Mouse (Mus musculus) inflammation-experienced regulatory T-cells, adult 6 months (primary cell): ENCODE data around the gene Gm10670. TPM values are rescaled to one million over a fixed set of nuclear protein-coding genes. Genes with fewer than 3 reads are reported as not detected.
"Not testable (repeated sequence)": the region's sequence is repeated elsewhere in the genome, so short reads cannot be mapped to it uniquely, and the experiment has no call there.

ENCODE experiments used
- ATAC-seq: one replicate; pipeline ENCODE4 v1.8.0; 2017
- polyA plus RNA-seq, 3 experiments: library from polyadenylated mRNA; unstranded; fragments of 100-300 nt; shearing (Covaris generic); gene quantifications; one replicate each; pipeline ENCODE4 v1.2.1; 2017

Gm10670 gene
- not detected for polyA plus RNA-seq

DNA sequence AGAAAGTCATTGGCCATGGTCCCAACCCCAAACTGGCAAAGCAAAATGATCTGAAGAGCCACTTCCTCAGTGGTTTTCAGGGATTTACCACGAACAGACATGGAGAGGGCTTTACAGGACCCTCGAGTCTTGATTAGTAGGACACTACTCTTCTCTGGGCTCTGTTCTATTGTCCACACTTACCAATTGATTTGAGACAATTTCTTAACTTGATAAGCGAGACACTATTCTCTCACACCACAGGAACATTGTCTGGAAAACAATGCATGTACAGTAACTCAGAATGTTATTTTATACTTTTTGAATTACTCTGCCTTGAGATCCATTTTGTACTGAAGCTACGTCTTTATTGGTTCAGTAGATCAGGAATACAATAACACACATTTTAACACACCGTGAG lies at the start of gene Gm10670:
TSS of gene Gm10670 (minus strand) at position 101 of the 400 bp plus-strand sequence.
- not testable (repeated sequence) for ATAC-seq

DNA sequence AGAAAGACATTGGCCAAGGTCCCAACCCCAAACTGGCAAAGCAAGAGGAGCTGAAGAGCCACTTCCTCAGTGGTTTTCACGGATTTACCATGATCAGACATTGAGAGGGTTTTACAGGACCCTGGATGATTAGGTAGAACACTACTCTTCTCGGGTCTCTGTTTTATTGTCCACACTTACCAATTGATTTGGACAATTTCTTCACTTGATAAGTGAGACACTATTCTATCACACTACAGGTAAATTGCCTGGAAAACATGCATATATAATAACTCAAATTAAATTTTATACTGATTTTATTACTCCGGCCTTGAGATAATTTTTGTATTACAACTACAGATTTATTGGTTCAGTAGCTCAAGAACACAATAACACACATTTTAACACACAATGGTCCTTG lies 35.7 kb upstream of the Gm10670 start, which contains the start of gene Vmn1r103:
TSS of gene Vmn1r103 (minus strand) at position 101 of the 400 bp plus-strand sequence.
- not testable (repeated sequence) for ATAC-seq

DNA sequence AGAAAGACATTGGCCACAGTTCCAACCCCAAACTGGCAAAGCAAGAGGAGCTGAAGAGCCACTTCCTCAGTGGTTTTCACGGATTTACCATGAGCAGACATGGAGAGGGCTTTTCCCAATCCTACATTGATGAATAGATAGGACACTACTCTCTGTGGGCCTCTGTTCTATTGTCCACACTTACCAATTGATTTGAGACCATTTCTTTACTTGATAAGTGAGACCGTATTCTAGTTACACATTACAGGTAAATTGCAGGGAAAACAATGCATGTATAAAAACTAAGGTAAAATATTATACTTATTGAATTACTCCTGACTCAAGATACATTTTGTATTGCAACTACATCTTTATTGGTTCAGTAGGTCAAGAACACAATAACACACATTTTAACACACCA lies 32.2 kb downstream of the Gm10670 start, which contains the start of gene Vmn1r101:
TSS of gene Vmn1r101 (minus strand) at position 101 of the 400 bp plus-strand sequence.
- not testable (repeated sequence) for ATAC-seq

Other genes with a start within 250 kb of the Gm10670 start
- gene Gm4498, start 241.1 kb downstream of the Gm10670 start, polyA plus RNA-seq = not detected
- gene Gm5890, start 212.1 kb downstream of the Gm10670 start, polyA plus RNA-seq = not detected
- gene Gm4133, start 140.9 kb downstream of the Gm10670 start, polyA plus RNA-seq = not detected
- gene Gm5728, start 99.5 kb downstream of the Gm10670 start, polyA plus RNA-seq = not detected
- not detected for gene Vmn1r100, start 57.0 kb downstream of the Gm10670 start, polyA plus RNA-seq
- not detected for gene Vmn1r101, start 32.3 kb downstream of the Gm10670 start, polyA plus RNA-seq
- gene Vmn1r103, start 35.6 kb upstream of the Gm10670 start, polyA plus RNA-seq = not detected
- not detected for gene Vmn1r104, start 58.9 kb upstream of the Gm10670 start, polyA plus RNA-seq
- not detected for gene Gm5726, start 70.8 kb upstream of the Gm10670 start, polyA plus RNA-seq
- gene Gm4141, start 101.3 kb upstream of the Gm10670 start, polyA plus RNA-seq = not detected
- gene Gm4513, start 124.1 kb upstream of the Gm10670 start, polyA plus RNA-seq = not detected
- gene Vmn1r107, start 194.0 kb upstream of the Gm10670 start, polyA plus RNA-seq = not detected
- not detected for gene Vmn1r111, start 228.3 kb upstream of the Gm10670 start, polyA plus RNA-seq